Mouse (Mus musculus) left cerebral cortex, adult 2 months (tissue): ENCODE results near the gene Fgfr2. TPM values are rescaled to one million over a fixed set of nuclear protein-coding genes. Genes with fewer than 3 reads are reported as not detected.
A peak's percentile ranks its signal among the peaks of the same experiment; 100 is the strongest.

Source experiments
- DNase-seq, 2 experiments: peaks; one replicate each; pipeline ENCODE4 v3.0.0; 2021 to 2022; ENCODE audit warnings: low spot score in 2 of 2, mixed read lengths in 1 of 2; ENCODE audit errors: extremely low spot score in 1 of 2
- H3K27ac ChIP-seq: fragments of 200-600 bp; 2 replicates; pipeline ENCODE4 v1.8.1; 2022
- H3K4me3 ChIP-seq: fragments of 200-600 bp; 2 replicates; pipeline ENCODE4 v1.8.1; 2022
- CTCF ChIP-seq: fragments of 200-600 bp; IDR thresholded peaks from 2 replicates; pipeline ENCODE4 v1.8.1; 2022; ENCODE audit warnings: antibody characterized with exemption, mild to moderate bottlenecking, moderate library complexity
- intact Hi-C: fragments of 180-260 bp; cut with DNase I; formaldehyde crosslinking; loops from one replicate; pipeline ENCODE4 v1.15.1; 2025
- total RNA-seq, 2 experiments: library from RNA; stranded (reverse); gene quantifications; 2 replicates each; pipeline ENCODE4 v1.2.3; 2021

The Fgfr2 gene
- total RNA-seq, 2 experiments from 2014 or later, result 47.3 to 47.4 TPM

DNA sequence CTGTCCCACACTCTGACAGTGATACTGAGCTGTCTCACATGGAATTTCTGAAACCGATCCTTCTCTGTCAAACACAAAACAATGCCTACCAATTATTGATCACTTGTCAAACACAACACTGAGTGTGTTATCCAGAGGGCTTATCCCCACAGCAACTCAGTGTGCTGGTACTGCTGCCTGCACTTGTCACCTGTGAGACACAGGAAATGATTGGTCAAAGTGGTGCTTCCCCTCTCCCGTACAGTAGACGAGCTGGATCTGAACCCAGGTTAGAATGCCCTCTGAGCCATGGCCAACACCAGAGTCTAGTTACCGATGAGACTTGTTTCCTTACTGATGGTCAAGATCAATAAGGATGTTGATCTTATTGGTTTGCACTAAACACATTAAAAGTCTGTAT, 2321.3 kb downstream of the Fgfr2 start:
- DNase-seq, result no peak
- intact Hi-C loops, result no loop called here
- Histone ChIP-seq H3K4me3 (no peak overlapping the region), H3K27ac (no peak overlapping the region)
- no peak for TF ChIP-seq CTCF

DNA sequence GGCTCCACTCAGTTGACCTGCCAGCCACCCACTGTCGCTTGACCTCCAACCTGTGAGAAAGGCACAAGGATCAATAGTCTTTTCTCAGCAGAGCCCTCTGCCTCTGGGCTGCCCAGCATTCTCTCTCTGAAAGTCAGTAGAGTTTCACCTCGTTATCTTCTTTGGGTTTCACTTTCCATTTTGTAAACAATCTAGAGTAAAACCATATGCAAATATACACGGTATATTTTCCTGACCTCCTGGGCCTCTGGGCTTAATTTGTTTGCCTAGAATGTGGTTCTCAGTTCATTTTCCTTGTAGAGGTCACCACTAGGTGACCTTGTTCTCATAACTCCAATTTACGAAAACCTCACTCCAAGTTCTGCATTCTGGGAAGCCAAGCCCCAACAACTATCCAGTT, 2322.5 kb downstream of the Fgfr2 start:
- TF ChIP-seq CTCF, result no peak
- Histone ChIP-seq H3K27ac (no peak overlapping the region), H3K4me3 (no peak overlapping the region)
- intact Hi-C loops, result no loop called here
- DNase-seq, result no peak

DNA sequence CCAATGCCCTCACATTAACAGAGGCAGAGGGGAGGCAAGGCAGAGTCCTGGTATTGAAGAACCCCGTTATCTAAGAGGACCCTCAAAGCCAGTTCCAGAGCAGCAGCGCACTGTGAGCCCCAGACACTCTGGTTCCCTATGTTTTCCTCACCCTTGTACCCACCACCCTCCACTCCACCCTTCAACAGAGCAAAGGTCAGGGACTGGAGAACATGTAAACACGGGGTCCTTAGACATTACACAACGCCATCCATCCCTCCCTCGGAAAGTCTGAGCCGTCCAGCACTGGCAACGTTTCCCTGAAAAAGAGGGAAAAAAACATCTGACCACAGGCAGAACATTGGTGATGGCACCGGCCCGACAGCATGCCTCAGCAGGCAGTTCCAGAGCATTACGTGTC, 2323.7 kb downstream of the Fgfr2 start:
- Histone ChIP-seq H3K27ac (no peak overlapping the region), H3K4me3 (no peak overlapping the region)
- intact Hi-C loops, result no loop called here
- TF ChIP-seq CTCF, result no peak
- no peak for DNase-seq

GRCm38 (mm10) chr7:130797524-130797923, 2325.6 kb downstream of the Fgfr2 start:
- no peak for DNase-seq
- TF ChIP-seq CTCF, result no peak
- H3K4me3 ChIP-seq, result no peak overlapping the region
- no peak overlapping the region for H3K27ac ChIP-seq
- intact Hi-C loops, result no loop called here

GRCm38 (mm10) chr7:130796786-130797185, 2326.4 kb downstream of the Fgfr2 start:
- peak; percentile 32 for TF ChIP-seq CTCF
- Histone ChIP-seq H3K4me3 (no peak overlapping the region), H3K27ac (no peak overlapping the region)
- intact Hi-C loops, result no loop called here
- DNase-seq, result no peak

- no peak for TF ChIP-seq CTCF
- no peak for DNase-seq
- H3K27ac ChIP-seq, result no peak overlapping the region
- intact Hi-C loops, result no loop called here
- H3K4me3 ChIP-seq, result no peak overlapping the region
Observed at GRCm38 (mm10) chr7:130793671-130794070, 2329.5 kb downstream of the Fgfr2 start.

- DNase-seq, result no peak
- Histone ChIP-seq H3K4me3 (no peak overlapping the region), H3K27ac (no peak overlapping the region)
- TF ChIP-seq CTCF, result no peak
- intact Hi-C loops, result no loop called here
Observed at GRCm38 (mm10) chr7:130789456-130789855, 2333.7 kb downstream of the Fgfr2 start.

DNA sequence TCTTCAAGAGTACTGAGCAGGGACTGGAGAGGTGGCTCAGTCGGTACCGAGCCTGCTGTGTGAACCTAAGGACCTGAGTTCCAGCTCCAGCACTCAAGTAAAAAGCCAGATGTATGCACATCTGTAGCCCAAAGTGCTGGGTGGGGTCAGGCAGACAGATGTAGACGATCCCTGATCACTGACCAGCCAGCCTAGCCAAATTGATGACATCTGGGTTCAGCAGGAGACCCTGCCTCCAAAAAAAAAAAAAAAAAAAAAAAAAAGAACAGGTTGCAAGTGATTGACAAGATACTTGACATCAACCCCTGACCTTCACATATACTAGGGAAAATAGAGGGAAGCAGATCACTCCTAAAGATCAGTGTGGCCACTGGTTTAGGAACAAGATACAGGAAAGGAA, 2334.2 kb downstream of the Fgfr2 start:
- TF ChIP-seq CTCF, result no peak
- Histone ChIP-seq H3K4me3 (no peak overlapping the region), H3K27ac (no peak overlapping the region)
- DNase-seq, result no peak
- intact Hi-C loops, result no loop called here

DNA sequence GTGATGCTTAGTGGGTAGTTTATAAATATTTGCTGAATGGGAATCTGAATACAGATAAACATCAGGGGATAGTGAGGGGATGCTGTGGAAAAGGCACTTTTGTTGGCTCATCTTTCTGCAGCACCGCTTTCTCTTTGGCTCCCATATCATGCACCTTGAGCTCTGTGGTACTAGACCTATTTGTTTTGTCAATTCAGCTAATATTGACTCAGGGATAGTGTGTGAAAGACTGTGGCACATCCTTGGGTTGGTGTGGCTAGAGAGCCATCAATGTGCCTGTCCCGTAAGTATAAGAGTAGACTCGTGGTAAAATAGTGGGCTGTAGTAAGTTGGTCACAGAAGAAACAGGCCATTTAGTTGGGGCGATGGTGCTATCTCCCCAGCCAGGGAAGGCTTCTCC, 2335.6 kb downstream of the Fgfr2 start:
- no peak overlapping the region for H3K4me3 ChIP-seq
- no peak for TF ChIP-seq CTCF
- no peak overlapping the region for H3K27ac ChIP-seq
- DNase-seq, result no peak
- intact Hi-C loops, result no loop called here

DNA sequence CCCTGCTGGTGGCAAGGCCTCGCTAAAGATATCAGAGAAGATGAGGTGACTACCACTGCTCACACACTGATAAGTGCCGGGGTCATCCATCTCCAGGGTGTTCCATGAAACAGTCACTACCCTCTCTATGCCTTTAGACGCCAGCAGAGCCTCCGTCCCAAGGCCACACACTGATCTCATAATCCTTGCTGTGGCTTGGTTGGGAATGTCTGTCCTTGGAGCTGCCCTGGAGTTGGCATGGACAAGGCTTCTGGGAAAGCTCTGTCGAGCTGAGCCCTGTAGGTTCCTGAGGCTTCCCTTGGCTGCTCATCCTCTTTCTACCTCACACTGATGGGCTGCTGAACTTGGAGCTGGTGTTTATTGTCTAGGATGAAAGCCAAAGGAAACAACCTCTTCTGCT, 2336.4 kb downstream of the Fgfr2 start:
- intact Hi-C loops, result no loop called here
- TF ChIP-seq CTCF, result no peak
- Histone ChIP-seq H3K4me3 (no peak overlapping the region), H3K27ac (no peak overlapping the region)
- DNase-seq, result no peak

DNA sequence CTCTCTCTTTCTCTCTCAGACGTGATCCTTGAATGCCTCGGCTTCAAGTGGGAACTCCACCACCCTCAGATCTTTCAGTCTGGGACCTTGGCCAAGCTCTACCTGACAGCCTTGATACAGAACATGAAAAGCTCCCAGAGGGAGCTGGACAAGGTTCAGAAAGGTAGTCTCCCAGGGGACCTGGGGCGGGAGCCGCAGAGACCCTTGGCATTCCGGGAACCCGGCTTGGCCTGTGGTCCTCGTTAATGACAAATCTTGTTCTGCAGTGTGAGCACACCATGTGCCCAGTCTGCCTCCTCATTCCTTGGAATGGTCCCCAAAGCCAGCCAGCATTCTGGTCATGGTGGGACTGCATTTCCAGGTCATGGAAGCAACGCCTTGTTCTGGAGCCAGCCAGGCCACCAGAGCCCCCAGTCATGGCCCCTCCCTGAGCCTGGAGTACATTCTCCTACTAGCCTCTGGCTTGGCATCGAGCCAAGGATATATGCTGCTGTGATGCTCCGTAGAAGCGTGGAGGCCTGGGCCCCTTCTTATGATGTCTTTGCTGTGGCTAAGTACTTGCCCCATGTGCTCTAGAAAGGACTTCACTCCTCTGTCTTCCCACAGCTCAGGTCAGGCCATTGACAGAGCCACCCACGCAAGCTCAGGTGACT, 2337.1 kb downstream of the Fgfr2 start:
- Histone ChIP-seq H3K4me3 (no peak overlapping the region), H3K27ac (no peak overlapping the region)
- DNase-seq, result no peak
- intact Hi-C loops, result no loop called here
- TF ChIP-seq CTCF, result no peak

DNA sequence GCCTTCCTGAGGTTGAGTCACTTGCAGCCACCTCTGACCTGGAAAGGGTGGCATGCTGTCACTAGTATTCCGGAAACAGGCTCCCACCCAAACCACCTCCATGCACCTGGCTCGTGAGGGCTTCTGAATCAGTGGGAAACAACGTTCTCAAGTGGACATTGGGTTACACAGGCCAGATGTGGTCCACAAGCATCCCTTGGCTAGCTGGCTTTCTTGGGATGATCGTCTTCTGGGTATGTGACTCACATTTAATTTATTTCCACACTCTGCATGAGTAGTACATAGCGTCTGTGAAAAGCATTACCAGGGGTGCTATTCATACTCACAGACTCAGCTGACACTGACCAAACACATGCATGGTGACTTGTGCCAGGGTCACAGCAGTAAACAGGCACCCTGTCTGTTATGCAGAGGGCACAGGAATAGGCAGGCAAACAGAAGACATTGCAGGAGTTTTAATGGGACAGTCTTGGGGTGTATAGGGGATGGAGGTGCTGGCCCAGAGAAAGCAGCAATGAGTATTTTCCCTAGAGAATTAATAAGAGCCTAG, 2340.6 kb downstream of the Fgfr2 start:
- Histone ChIP-seq H3K4me3 (no peak overlapping the region), H3K27ac (no peak overlapping the region)
- intact Hi-C loops, result no loop called here
- TF ChIP-seq CTCF, result no peak
- no peak for DNase-seq

DNA sequence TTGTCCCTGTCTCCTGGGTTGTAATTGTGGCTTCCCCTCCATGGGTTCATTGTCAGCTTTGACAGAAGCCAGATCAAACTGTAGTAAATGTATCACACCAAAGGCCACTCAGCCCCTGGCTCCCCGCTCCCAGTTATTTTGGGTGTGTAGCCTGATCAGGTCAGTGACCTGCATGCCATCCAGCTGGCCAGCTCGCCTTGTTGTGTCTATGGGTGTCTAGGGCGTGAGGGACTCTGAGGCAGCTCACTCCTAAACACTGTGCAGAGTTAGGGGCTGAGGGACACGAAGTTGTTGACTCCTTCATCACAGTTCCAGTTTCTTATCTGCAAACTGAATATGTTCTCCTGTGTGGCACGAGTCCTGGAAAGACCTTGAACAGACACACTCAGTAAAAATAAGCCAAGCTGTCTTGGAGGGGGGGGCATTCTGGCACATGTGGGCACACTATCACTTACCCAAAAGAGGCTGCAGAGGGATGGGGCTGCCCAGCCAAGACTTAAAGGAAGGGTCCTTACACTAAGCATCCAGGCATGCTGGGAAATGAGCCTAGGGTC, 2342.2 kb downstream of the Fgfr2 start:
- Histone ChIP-seq H3K4me3 (no peak overlapping the region), H3K27ac (no peak overlapping the region)
- no peak for DNase-seq
- intact Hi-C loops, result no loop called here
- TF ChIP-seq CTCF, result no peak
